Mouse (Mus musculus): ENCODE results near the gene Uggt1.

Uggt1 gene

GRCm38 (mm10) chr1:36162687-36163086 lies 81.8 kb downstream of the Uggt1 start:
- no peak for DNase-seq

GRCm38 (mm10) chr1:36161208-36161607 lies 83.3 kb downstream of the Uggt1 start:
- no peak for DNase-seq

GRCm38 (mm10) chr1:36160246-36160645 lies 84.3 kb downstream of the Uggt1 start:
- no peak for DNase-seq

- peak; percentile 26 for DNase-seq
These were observed 95.1 kb downstream of the Uggt1 start for GRCm38 (mm10) chr1:36149411-36149810.

GRCm38 (mm10) chr1:36148809-36149208 lies 95.7 kb downstream of the Uggt1 start:
- DNase-seq = no peak

GRCm38 (mm10) chr1:36145050-36145449 lies 99.5 kb downstream of the Uggt1 start:
- DNase-seq = peak; percentile 43

- no peak for DNase-seq
These were observed 104.2 kb downstream of the Uggt1 start for GRCm38 (mm10) chr1:36140311-36140710.

GRCm38 (mm10) chr1:36134584-36134983 lies 109.9 kb downstream of the Uggt1 start:
- peak; percentile 72 for DNase-seq

GRCm38 (mm10) chr1:36133647-36134046 lies 110.9 kb downstream of the Uggt1 start:
- DNase-seq = no peak

GRCm38 (mm10) chr1:36133041-36133440 lies 111.5 kb downstream of the Uggt1 start:
- DNase-seq = no peak

- no peak for DNase-seq
These were observed 112.3 kb downstream of the Uggt1 start for GRCm38 (mm10) chr1:36132211-36132610.

GRCm38 (mm10) chr1:36131766-36132165 lies 112.8 kb downstream of the Uggt1 start:
- DNase-seq = no peak

GRCm38 (mm10) chr1:36131154-36131553 lies 113.4 kb downstream of the Uggt1 start:
- no peak for DNase-seq

GRCm38 (mm10) chr1:36130307-36131035 lies 114.0 kb downstream of the Uggt1 start:
- no peak for DNase-seq

GRCm38 (mm10) chr1:36129881-36130280 lies 114.6 kb downstream of the Uggt1 start:
- DNase-seq = no peak

- no peak for DNase-seq
These were observed 115.4 kb downstream of the Uggt1 start for GRCm38 (mm10) chr1:36129126-36129525.

- DNase-seq = no peak
These were observed 119.4 kb downstream of the Uggt1 start for GRCm38 (mm10) chr1:36125076-36125475.

- DNase-seq = no peak
These were observed 123.3 kb downstream of the Uggt1 start for GRCm38 (mm10) chr1:36121172-36121571.

GRCm38 (mm10) chr1:36119426-36119825 lies 125.1 kb downstream of the Uggt1 start:
- no peak for DNase-seq

- DNase-seq = no peak
These were observed 125.6 kb downstream of the Uggt1 start for GRCm38 (mm10) chr1:36118958-36119357.

- no peak for DNase-seq
These were observed 126.3 kb downstream of the Uggt1 start for GRCm38 (mm10) chr1:36118061-36118685.

GRCm38 (mm10) chr1:36116488-36116887 lies 128.0 kb downstream of the Uggt1 start:
- no peak for DNase-seq

GRCm38 (mm10) chr1:36114844-36115243 lies 129.7 kb downstream of the Uggt1 start:
- no peak for DNase-seq

GRCm38 (mm10) chr1:36113670-36114069 lies 130.8 kb downstream of the Uggt1 start:
- no peak for DNase-seq

GRCm38 (mm10) chr1:36112665-36113064 lies 131.9 kb downstream of the Uggt1 start:
- DNase-seq = no peak

Measured in cerebellum, adult 9-10 months (tissue).